Mouse (Mus musculus): ENCODE measurements around the gene Creb5.

Creb5 gene

GRCm38 (mm10) chr6:53644056-53644455 lies 357.0 kb downstream of the Creb5 start:
- DNase-seq (ENCODE audit: low spot score), result no peak

GRCm38 (mm10) chr6:53644971-53645370 lies 357.9 kb downstream of the Creb5 start:
- DNase-seq (ENCODE audit: low spot score), result no peak

GRCm38 (mm10) chr6:53649782-53650181 lies 362.7 kb downstream of the Creb5 start:
- no peak for DNase-seq (ENCODE audit: low spot score)

DNA sequence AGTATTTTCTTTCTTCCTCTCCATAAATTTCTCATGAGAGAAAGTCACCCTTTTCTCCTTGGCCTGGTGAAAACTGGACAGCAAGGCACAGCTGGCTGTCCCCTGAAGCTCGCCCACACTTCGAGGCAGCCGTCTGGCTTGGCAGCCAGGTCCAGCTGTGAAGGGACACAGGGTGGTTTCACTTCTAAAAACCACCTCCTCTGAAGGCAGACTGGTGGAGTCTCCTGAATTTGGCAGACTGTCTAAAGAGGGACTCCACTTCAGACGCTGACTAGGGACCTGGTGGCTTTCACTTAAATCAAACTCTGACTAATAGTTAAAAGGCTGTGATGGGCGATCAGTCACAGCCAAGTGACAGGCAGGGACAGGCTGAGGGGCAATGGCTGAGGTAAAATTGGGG lies 365.6 kb downstream of the Creb5 start:
- no peak for DNase-seq (ENCODE audit: low spot score)

DNA sequence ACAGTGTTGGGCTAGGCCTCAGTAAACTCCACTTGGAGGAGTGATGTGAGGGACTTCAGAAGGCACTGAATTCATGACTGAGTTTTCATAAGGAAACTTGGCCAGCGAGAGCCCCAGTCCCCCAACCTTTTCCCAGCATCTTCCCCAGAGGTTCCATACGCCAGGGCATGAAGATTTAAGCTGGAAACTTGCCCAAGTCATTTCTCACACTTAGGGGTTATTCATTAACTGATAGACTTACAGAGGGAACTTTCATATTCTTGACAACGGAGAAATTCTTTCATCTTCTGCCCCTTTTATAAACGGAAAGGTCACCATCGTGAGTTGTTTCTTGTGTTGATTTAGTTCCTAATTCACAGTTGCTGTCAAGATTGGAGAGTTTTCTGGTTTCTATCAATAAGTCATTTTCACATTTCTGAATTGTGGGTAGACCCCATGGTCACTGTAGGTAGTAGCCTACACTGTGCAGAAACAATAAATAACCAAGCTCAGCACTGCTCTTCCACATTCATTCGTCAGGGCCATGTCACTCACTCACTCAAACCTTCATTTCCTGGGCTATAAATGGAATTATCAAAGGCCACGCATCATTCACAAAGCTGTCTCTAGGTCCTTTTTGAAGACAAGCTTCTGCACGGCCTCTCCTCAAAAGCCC lies 366.8 kb downstream of the Creb5 start:
- DNase-seq (ENCODE audit: low spot score), result no peak

DNA sequence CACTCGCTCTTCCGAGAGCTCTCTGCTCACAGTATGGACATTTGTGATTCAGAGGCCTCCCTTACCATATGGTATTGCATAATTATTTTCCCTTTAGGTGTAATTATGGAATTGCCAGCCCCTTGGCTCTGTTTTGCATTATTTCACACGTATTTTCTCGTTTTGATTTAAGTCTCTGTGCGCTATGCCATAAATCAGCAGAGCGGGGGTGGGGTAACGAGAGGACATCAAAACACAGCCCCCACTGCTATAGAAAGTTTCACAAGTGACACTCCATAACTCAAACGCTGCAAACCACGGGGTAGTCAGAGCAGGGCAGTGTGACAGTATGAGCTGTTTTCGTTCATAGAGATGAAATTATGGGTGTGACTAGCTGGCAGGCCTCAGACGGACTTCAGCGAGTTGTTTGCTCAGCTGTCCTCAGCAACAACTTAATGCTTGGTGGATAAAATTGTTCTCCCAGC lies 367.3 kb downstream of the Creb5 start:
- no peak for DNase-seq (ENCODE audit: low spot score)

DNA sequence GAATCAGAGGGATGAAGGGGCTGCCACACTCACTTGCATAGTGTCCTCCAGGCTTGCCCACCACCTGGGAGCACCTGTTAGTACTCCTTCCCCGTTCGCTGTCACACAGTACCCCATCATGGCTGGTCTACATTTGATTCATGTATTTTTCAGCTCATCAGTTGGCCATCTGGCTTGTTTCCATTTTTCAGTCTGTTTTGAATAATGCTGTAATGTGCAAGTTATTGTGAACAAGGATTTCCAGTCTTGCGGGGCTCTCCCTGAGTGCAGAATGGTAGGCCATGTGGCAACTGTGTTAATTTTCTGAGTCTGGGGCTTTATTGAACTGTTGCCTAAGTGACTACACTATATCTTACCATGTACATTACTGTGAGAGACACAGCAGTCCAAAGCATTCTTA lies 369.4 kb downstream of the Creb5 start:
- no peak for DNase-seq (ENCODE audit: low spot score)

- DNase-seq (ENCODE audit: low spot score), result no peak
Observed at GRCm38 (mm10) chr6:53657483-53657882, 370.4 kb downstream of the Creb5 start.

DNA sequence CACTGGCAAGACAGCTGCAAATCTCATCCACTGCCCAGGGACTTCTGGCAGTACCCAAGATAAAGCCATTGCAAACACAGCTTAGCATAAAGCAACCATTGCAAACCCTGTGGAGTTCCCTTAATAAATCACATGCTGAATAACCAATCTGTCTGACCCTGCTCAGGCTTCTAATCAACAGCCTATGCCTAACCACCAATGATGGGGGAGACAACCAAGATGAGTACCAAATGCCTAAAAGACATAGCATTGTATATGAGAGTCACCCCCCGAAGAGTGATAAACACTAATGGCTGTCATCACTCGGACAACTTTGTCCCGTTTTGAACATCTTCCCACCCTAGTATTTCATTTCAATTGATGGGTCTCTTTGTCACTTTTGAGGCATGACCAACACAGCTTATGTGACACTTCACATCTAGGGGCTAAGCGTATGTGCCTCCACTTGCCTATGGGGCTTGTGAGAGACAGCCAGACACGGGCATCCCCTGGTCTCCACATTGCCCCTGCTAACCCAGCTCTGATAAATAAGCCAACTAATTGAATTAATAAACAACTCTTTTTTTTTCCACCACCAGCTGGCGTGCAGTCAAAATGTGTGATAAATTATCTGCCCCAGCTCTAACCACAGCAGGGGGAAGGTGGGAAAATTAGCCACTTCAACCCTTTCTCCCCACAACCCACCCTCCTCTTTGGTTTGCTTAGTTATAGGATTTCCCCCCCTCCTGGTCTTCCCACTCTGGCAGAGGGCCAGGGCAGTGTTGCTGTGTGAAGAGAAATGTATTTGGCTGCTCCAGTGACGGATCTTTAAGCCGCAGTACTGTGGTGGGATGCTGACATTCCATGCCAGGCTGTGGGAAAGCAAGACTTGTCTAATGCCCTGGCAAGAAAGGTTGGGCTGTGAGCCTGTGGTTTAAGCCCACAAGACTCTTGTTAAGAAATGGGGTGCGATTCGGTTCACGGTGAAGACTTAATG lies 376.1 kb downstream of the Creb5 start:
- DNase-seq (ENCODE audit: low spot score), result no peak

GRCm38 (mm10) chr6:53664759-53665158 lies 377.7 kb downstream of the Creb5 start:
- no peak for DNase-seq (ENCODE audit: low spot score)

DNA sequence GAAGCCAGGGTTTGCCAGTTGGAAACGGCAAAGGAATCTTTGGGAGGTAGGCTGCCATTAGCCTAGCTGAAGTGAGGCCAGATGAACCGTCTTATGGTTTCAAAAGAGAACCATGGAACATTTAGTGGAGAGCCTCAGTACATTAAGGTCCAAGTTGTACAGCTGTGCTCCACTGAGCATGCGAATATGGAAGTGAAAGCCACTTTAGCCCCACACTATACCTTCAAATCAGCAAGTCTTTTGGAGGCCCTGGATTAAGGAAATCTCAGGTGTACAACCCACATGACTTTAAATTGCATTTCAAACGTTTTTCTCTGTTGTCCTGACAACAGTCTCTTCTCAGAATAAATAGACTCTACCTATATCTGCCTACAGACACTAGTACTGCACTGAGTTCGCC lies 379.4 kb downstream of the Creb5 start:
- no peak for DNase-seq (ENCODE audit: low spot score)

DNA sequence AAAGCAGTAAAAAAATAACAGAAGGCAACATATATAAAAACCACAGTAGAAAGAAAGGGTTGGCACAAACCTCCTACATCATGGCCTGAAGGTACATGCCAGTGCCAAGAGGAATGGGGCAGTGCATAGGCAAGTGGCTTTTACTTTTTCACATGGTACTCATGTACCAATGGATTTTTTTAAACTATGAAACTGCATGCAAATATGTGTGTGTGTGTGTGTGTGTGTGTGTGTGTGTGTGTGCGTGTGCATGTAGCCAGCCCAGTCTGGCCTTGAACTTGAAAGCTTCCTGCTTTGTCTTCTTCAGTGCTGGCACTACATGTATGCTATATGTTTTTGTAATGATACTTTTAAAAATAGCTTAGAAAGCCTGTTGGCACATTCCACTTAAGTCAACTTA lies 391.2 kb downstream of the Creb5 start:
- DNase-seq (ENCODE audit: low spot score), result no peak

DNA sequence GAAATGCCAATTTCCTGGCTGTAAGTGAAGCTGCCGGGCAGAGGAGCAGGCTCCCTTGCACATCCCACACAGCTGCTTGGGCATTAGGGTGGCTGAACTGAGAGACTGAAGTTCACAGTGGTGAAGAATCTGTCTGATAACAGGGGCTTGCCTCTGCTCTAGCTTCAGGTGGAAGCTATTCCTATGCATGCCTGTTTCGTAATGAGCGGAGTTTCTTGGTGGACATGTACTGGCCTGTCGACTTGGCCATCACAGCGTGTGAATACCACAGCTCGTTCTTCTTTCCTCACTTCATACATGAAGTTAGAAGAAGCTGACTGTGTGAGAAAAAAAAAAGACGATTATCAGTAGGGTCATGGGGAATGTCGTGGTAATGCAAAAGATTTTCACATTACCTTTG lies 393.0 kb downstream of the Creb5 start:
- no peak for DNase-seq (ENCODE audit: low spot score)

DNA sequence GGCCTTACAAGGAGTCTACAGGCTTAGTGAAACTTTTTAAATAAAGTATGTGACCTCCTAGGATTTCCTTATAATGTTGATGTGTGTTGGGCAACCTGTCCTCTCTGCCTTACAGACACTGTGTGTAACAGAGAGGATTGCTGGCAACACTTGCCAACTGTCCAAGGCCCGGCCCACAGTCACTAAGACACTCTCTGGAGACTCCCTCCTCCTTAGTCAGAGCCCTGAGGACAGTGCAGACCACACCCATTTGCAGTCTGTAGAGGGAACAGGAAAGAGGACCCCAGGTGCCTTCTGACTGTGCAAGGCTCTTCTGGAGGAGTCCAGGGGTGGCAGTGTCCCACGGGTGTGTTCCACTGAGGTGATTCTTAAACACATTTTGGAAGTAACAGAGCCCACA lies 397.3 kb downstream of the Creb5 start:
- no peak for DNase-seq (ENCODE audit: low spot score)

DNA sequence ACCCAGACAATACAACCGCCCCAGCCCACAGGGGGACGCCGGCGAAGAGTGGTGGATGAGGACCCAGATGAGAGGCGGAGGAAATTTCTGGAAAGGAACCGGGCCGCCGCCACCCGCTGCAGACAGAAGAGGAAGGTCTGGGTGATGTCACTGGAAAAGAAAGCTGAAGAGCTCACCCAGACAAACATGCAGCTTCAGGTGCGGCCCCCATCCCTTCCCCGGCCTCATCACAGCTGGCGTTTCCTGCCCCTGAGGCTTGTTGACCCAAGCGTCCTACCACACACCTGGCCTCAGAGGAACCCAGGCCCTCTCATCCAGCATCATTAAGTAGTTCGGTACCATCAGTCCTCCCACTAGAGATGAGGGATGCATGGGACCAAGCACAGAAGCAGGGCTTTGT lies 398.3 kb downstream of the Creb5 start:
- DNase-seq (ENCODE audit: low spot score), result no peak

GRCm38 (mm10) chr6:53688762-53689477 lies 401.9 kb downstream of the Creb5 start:
- DNase-seq (ENCODE audit: low spot score), result no peak

GRCm38 (mm10) chr6:53691006-53691405 lies 403.9 kb downstream of the Creb5 start:
- no peak for DNase-seq (ENCODE audit: low spot score)

- DNase-seq (ENCODE audit: low spot score), result no peak
Observed at GRCm38 (mm10) chr6:53695216-53695615, 408.1 kb downstream of the Creb5 start.

DNA sequence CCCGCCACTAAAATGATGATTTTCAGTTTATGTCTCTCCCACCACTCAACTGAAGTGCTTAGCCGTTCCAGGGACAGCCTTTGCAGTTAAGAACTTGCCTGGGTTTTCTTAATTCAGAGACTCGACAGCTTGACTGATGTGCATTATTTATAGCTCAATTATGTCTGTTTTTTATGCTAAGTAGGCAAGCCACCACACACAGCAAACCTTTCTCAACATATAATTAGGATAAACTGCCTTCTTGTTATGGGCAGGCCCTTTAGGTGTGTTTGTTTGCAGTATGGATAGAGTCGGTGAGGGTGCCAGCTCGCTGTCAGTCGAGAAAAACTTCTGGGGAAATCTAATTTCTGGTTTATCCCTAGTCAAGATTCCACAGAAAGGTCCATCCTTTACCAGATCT lies 409.4 kb downstream of the Creb5 start:
- DNase-seq (ENCODE audit: low spot score), result no peak

DNA sequence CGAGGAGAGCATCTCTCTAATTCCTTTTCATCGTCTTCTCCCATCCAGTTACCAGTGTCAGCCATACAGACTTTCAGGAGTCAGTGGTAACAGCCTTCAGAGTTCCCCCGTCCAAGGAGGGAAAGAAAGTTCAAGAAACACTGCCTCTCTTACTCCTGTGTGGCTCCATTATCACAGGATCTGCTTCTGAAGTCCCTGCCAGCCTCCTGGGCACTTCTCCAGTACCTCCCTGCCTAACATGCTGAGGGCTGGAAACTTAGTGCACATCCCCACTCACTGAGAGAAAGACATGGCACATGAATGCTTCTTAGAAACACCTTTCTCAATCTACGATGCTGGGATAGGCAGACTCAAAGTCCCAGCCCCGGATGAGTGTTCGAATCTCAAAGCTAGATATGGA lies 409.9 kb downstream of the Creb5 start:
- DNase-seq (ENCODE audit: low spot score), result no peak

GRCm38 (mm10) chr6:53698128-53698749 lies 411.2 kb downstream of the Creb5 start:
- DNase-seq (ENCODE audit: low spot score), result no peak

DNA sequence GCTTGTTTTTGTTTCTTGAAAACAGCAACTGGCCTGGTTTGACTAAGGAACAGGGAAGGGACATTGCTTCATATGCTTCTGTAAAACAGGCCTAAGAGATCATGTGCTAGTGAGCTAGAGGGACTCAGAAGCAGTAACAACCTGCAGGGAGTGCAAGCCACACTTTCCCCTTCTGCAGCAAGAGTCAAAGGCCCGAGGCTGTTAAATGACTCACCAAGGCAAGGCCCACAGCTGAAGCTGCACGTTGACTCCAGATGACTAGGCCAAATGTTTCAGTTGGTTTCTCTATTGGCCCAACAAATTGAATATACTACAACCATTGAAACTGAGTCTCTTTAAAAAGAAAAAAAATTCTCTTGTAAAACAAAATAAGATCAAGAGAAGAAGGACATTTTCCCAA lies 417.4 kb downstream of the Creb5 start:
- DNase-seq (ENCODE audit: low spot score), result no peak
